Mouse (Mus musculus): Measurements from ENCODE around the gene Fhit. TPM values are rescaled to one million over a fixed set of nuclear protein-coding genes. Genes with fewer than 3 reads are reported as not detected.

The Fhit gene
- polyA plus RNA-seq (2015; fragmentation: Nextera tagmentation; extraction: Ambion mirVana), result 3.4 TPM in 2 replicates

GRCm38 (mm10) chr14:11161751-11162231 is at the start of gene Fhit:
TSS of gene Fhit (minus strand) at chr14:11162035.

Other genes starting within 250 kb of the Fhit start
- 0.66 and 0.82 TPM in 2 replicates for gene Gm3839, start 194.7 kb upstream of the Fhit start, polyA plus RNA-seq (2015; fragmentation: Nextera tagmentation; extraction: Ambion mirVana)